Mouse (Mus musculus) MN1 (cell line): ENCODE results near the gene Capn11.
"Not testable (repeated sequence)": the region's sequence is repeated elsewhere in the genome, so short reads cannot be mapped to it uniquely, and the experiment has no call there.

Experiments used
- DNase-seq: peaks from one replicate; pipeline ENCODE4 v3.0.0-alpha.2; 2016; ENCODE audit warnings: low spot score

Gene Capn11

GRCm38 (mm10) chr17:45628885-45629855 lies 30.0 kb downstream of the Capn11 start:
- DNase-seq: no peak

GRCm38 (mm10) chr17:45628160-45628559 lies 31.0 kb downstream of the Capn11 start:
- peak; percentile 56 for DNase-seq

- peak; percentile 88 for DNase-seq
These were observed 32.5 kb downstream of the Capn11 start for GRCm38 (mm10) chr17:45626577-45627134.

GRCm38 (mm10) chr17:45623425-45623824 lies 35.7 kb downstream of the Capn11 start:
- DNase-seq: not testable (repeated sequence)

- peak; percentile 56 for DNase-seq
These were observed 39.5 kb downstream of the Capn11 start for GRCm38 (mm10) chr17:45619386-45620256.

GRCm38 (mm10) chr17:45618941-45619385 lies 40.2 kb downstream of the Capn11 start:
- DNase-seq: no peak

GRCm38 (mm10) chr17:45617655-45618054 lies 41.5 kb downstream of the Capn11 start:
- DNase-seq: no peak

- no peak for DNase-seq
These were observed 42.4 kb downstream of the Capn11 start for GRCm38 (mm10) chr17:45616679-45617078.

GRCm38 (mm10) chr17:45616046-45616650 lies 43.0 kb downstream of the Capn11 start:
- no peak for DNase-seq

- DNase-seq: no peak
These were observed 46.2 kb downstream of the Capn11 start for GRCm38 (mm10) chr17:45612921-45613320.

- DNase-seq: no peak
These were observed 47.1 kb downstream of the Capn11 start for GRCm38 (mm10) chr17:45612008-45612407.

- peak; percentile 71 for DNase-seq
These were observed 48.8 kb downstream of the Capn11 start for GRCm38 (mm10) chr17:45610144-45610866.

- no peak for DNase-seq
These were observed 50.7 kb downstream of the Capn11 start for GRCm38 (mm10) chr17:45608396-45608795.

- no peak for DNase-seq
These were observed 51.9 kb downstream of the Capn11 start for GRCm38 (mm10) chr17:45606992-45607879.

GRCm38 (mm10) chr17:45602984-45603383 lies 56.1 kb downstream of the Capn11 start:
- DNase-seq: peak; percentile 78

GRCm38 (mm10) chr17:45601877-45602304 lies 57.2 kb downstream of the Capn11 start, which contains the start of gene Mymx:
TSS of gene Mymx (minus strand) at chr17:45602102.
- DNase-seq: peak; percentile 70

- no peak for DNase-seq
These were observed 57.8 kb downstream of the Capn11 start for GRCm38 (mm10) chr17:45601325-45601724.

GRCm38 (mm10) chr17:45600267-45600666 lies 58.9 kb downstream of the Capn11 start:
- DNase-seq: no peak

GRCm38 (mm10) chr17:45599446-45600242 lies 59.5 kb downstream of the Capn11 start, which contains the start of gene Slc29a1:
TSS of gene Slc29a1 (minus strand) at chr17:45599606.
- peak; percentile 86 for DNase-seq
